Mouse (Mus musculus) macrophage (primary cell): ENCODE data around the gene Nsmce3. TPM values are rescaled to one million over a fixed set of nuclear protein-coding genes. Genes with fewer than 3 reads are reported as not detected.

ENCODE experiments used
- H3K27ac ChIP-seq: fragments of 350-480 bp; formaldehyde crosslinking; 2 replicates; pipeline ENCODE4 v1.9.0; 2021
- H3K36me3 ChIP-seq: fragments of 350-480 bp; formaldehyde crosslinking; 2 replicates; pipeline ENCODE4 v1.9.0; 2021; ENCODE audit errors: inconsistent target
- H3K4me3 ChIP-seq: fragments of 350-480 bp; formaldehyde crosslinking; 2 replicates; pipeline ENCODE4 v1.9.0; 2021; ENCODE audit errors: inconsistent target
- H3K79me2 ChIP-seq: fragments of 350-480 bp; formaldehyde crosslinking; 2 replicates; pipeline ENCODE4 v1.9.0; 2021; ENCODE audit errors: inconsistent target
- WGBS: methylation state at CpG from one replicate; pipeline ENCODE4 v1.1.7; 2026; ENCODE audit warnings: inconsistent platforms; ENCODE audit not compliant: missing documents; 5-methylcytosine and 5-hydroxymethylcytosine counted together
- polyA plus RNA-seq: library from polyadenylated mRNA; stranded (reverse); fragments of 250-400 nt; gene quantifications from 3 replicates; pipeline ENCODE4 v1.2.4, GENCODE M21; 2018; ENCODE audit warnings: inconsistent platforms

Gene Nsmce3
- polyA plus RNA-seq, 1 experiment from 2014 or later, result 4.1 TPM

DNA sequence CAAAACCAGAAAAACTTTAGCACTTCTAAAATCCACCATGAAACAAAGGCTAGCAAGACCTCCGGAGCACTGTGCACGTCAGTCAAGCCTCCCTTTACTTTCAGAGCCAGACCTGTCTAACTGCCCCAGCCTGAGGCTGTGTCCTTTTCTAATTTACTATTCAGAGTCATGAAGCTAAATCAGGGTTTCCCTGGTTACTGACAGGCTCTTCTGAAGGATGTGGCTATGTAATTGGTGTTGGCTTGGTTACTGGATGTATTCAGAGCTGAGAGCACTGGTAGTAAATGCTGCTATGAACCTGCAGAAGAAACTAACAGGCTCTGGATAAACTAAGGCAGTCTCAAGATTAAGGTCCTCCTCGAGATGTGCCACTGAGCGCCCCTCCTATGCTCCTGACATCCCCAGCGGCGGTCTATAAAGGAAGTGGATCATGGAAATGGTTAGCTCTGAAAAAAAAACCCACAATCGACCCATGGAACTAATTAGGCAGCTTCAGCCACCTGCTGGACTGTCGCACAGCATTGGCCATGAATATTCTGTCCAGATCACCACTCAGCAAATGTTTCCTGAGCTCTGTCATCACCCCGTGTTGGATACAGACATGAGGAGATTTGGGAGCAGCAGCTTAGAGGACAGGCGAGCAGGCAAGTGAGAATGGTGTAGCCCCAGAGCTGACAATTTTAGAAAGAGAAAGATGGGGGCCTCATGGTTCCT is 31.7 kb downstream of the Nsmce3 start:
- Histone ChIP-seq H3K79me2 (no peaks in the 10 kb centered on the region), H3K4me3 (no peak overlapping the region), H3K27ac (no peak overlapping the region), H3K36me3 (no peaks in the 10 kb centered on the region)
- WGBS, result 87% methylated on average over 10 of the region's 10 CpGs

DNA sequence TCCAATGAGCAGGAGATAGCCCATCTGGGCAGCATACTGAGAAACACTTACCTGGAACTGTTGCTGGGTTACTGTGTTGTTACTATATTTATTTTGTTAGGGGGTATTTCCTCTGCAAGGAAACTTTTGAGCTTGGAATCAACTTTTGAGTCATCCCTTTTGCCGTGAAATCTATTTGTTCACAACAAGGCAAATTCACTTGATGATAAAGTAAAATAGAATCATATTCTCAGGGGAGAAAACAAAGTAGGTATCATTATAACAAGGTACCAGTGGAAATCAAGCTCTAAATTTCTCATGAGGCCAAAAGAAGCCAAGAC is 32.3 kb downstream of the Nsmce3 start:
- no peaks in the 10 kb centered on the region for H3K79me2 ChIP-seq
- H3K36me3 ChIP-seq, result no peaks in the 10 kb centered on the region
- H3K4me3 ChIP-seq, result no peak overlapping the region
- WGBS, result 85% methylated on average over 1 of the region's 1 CpGs
- H3K27ac ChIP-seq, result no peak overlapping the region

DNA sequence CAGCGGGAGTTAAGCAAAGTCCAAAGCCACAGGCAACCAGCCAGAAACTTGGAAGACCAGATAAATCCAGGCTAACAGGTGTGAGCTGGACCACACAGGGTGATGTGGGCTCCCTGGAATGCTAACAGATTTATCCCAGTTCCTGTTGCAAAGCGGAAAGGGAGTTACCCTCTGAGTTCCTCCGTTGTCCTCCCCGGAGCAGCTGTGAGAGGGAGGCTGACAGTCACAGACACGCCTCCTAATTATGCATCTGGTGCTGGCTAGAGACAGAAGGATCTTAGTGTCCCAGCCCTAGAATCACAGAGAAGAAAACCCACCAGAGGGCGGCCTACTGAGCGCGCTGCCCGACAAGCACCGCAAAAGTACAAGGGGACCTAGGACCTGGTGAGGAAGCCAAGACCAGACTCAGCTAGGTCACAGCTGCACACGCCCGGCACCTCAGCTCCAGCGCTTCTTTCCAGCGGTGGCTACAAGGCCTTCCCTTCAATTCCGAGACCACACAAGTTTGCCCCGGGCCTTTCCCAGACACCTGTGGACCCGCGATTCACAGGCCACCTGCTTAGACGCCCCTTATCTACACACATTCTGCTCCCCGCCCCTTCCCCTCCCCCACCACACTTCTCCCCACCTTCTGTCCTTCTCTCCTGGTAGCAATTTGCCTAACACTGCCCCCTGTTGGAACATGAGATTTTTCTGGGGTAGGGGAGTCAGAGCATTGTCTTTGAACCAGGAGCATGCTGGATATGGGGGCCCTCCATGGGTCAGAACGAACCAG is 32.8 kb downstream of the Nsmce3 start:
- Histone ChIP-seq H3K27ac (no peak overlapping the region), H3K36me3 (no peaks in the 10 kb centered on the region), H3K79me2 (no peaks in the 10 kb centered on the region), H3K4me3 (no peak overlapping the region)
- WGBS, result 9% methylated on average over 20 of the region's 21 CpGs

DNA sequence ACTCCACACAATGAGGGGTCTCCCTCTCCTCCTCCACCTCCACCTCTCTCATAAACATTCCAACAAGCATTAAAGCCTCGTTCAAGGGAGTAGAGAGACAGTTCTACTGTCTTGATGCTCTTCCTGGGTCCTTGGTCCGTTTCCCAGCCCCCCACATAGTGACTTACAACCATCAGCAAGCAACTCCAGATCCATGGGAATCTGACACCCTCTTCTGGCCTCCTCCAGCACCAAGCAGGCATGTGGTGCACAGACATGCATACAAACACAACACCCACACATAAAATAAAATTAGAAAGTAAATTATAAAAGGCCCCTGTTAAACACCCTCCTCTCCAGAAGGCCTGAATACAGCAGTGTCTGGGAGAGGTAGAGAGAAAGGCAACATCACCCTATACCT is 33.5 kb downstream of the Nsmce3 start:
- no peaks in the 10 kb centered on the region for H3K36me3 ChIP-seq

DNA sequence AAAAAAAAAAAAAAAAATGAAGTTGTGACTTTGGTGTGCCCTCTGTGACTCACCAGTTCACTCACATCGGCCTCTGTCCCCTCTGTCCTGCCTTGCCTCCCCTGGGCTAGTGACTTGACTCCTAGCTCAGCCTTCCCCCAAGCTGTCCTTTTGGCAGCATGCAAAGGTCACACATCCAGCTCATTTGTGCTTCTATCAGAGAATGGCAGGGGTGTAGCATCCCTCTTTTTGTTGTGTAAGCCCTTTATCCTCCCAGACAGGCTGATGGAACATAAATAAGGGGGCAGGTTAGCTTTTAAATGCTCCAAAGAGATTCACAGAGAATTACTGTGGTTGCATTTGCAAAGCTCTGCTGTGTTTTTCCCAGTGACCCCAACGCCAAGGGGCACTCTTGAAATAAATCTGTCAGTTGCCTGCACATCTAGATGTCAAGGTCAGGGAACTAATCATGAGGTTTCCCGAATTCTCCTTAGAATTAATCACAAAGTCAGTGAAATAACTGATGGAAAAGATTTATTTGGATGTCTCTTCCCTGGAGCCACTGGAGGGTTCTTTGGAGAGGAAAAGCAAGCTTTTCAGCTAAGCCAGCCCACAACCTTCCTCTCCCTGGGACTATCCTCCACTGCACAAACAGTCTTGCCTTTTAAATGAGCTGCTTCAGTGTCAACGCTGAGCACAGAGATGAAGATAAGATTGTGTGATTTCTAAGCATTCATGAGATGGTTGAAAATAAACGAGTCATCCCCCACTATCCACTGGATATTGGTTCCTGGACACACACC is 42.4 kb downstream of the Nsmce3 start:
- WGBS, result 48% methylated on average over 5 of the region's 5 CpGs
- Histone ChIP-seq H3K27ac (no peak overlapping the region), H3K36me3 (no peaks in the 10 kb centered on the region), H3K4me3 (no peak overlapping the region), H3K79me2 (no peaks in the 10 kb centered on the region)

More for the DNA sequence above, 33.5 kb downstream of the Nsmce3 start:
- H3K79me2 ChIP-seq, result no peaks in the 10 kb centered on the region
- 64% methylated on average over 1 of the region's 2 CpGs for WGBS
- no peak overlapping the region for H3K27ac ChIP-seq
- no peak overlapping the region for H3K4me3 ChIP-seq

DNA sequence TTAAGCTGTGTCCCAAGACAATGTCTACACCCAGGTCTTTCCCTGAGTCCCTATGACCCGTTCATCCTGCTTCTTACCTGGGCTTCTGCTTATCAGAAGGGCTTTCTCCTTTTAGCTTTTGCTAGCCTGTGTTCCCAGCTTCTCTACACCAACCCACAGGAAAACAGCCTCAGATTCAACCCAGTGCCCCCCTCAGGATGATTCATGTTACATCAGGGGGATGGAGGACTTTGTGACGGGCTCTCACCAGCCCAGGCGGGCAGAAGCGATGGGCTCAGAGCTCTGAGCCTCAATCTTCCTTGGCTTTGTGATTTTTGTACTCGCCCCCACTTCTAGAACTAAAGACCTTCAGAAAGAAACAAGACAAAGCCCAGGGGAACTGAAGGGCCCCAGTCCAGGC is 51.7 kb downstream of the Nsmce3 start:
- 84% methylated on average over 5 of the region's 5 CpGs for WGBS
- Histone ChIP-seq H3K79me2 (no peaks in the 10 kb centered on the region), H3K36me3 (no peaks in the 10 kb centered on the region), H3K4me3 (no peak overlapping the region), H3K27ac (no peak overlapping the region)

DNA sequence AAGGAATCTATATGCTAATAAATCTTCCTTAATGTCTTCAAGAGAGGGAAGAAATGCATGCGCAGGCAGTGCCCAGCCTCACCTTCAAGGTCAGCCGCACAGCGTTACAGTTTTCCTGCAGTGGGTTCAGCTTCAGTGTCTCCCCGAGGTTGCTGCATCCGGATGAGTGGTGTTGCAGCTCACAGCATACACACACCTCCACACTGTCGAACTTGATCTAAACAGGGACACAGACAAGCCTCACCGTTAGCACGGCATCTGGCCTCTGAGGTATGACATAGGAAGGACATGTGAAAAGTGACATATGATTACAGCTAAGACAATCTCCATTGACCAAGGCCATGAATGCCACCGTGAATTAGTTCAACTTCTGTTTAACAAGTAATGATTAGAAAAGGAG is 53.1 kb downstream of the Nsmce3 start:
- H3K79me2 ChIP-seq, result no peaks in the 10 kb centered on the region
- no peaks in the 10 kb centered on the region for H3K36me3 ChIP-seq
- H3K4me3 ChIP-seq, result no peak overlapping the region
- no peak overlapping the region for H3K27ac ChIP-seq
- WGBS, result 93% methylated on average over 9 of the region's 9 CpGs
